Mouse (Mus musculus): ENCODE data around the gene Olfr890. TPM values are rescaled to one million over a fixed set of nuclear protein-coding genes. Genes with fewer than 3 reads are reported as not detected.

Olfr890 gene
- not detected for polyA plus RNA-seq (2014; fragmentation: Illumina TruSeq; extraction: RNeasy Lipid Tissue Mini Kit (QIAGEN cat#74804); ENCODE audit: low replicate concordance)

GRCm38 (mm10) chr9:38142217-38142616 lies at the start of gene Olfr890:
Gene Olfr890 (plus strand): TSS chr9:38142517.

DNA sequence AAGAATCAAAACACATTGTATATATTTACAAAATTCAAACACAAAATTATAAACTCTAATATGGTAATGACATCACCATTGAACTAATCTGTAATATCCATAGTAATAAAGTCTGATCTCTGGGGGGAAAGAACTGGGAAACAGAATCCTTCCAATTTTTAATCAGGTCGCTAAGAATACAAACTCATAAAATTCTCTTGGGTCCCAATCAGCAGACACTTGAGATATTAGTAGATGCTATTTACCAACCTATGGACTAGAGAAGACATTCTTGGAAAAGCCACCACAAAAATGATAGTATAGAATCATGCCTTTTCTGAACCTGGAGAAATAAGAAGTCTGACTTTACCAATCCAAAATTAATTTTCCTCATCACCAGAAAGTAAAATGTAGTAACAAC lies 34.5 kb upstream of the Olfr890 start, which contains the start of gene Olfr888:
Gene Olfr888 (plus strand): TSS at position 301 of the 400 bp plus-strand sequence.

DNA sequence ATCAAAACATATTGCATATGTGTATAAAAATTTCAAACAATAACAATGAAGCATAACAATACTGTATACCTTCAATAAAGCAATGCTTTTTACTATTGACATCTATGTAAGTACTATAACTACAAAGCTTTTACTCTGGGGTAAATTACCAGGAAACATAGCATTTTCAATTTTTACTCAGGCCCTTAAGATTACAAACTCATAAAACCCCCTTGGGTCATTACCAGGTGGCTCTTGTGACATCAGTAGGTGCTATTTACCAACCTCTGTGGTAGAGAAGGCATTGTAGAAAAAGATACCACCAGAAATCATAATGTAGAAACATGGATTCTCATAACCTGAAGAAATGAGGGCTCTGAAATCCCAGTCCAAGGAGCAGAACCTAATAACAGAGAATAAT lies 27.4 kb upstream of the Olfr890 start, which contains the start of gene Olfr889:
Gene Olfr889 (plus strand): TSS at position 301 of the 400 bp plus-strand sequence.

DNA sequence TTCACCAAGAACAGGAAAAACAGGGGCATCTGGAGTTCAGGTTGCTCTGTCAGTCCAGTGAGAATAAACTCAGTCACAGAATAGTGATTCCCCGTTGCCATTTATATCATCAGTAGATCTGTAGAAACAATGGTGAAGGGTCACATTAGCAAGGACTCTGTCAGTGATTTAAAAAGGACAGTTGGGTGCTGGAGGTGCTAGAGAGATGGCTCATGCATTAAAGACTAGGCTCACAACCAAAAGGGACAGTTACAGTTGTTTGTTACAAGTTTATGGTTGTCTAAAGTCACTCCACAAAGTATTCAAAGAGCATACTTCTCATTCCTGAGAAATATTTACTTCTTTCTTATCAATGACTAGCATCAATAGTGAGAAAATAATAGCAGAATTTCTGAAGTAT lies 38.4 kb downstream of the Olfr890 start, which contains the start of gene Olfr891:
Gene Olfr891 (minus strand): TSS at position 101 of the 400 bp plus-strand sequence.

Other genes with a start within 250 kb of the Olfr890 start
- not detected for gene Olfr145, start 245.8 kb upstream of the Olfr890 start, polyA plus RNA-seq (2014; fragmentation: Illumina TruSeq; extraction: RNeasy Lipid Tissue Mini Kit (QIAGEN cat#74804); ENCODE audit: low replicate concordance)
- gene Olfr878, start 224.7 kb upstream of the Olfr890 start, polyA plus RNA-seq (2014; fragmentation: Illumina TruSeq; extraction: RNeasy Lipid Tissue Mini Kit (QIAGEN cat#74804); ENCODE audit: low replicate concordance): not detected
- not detected for gene Olfr881, start 150.7 kb upstream of the Olfr890 start, polyA plus RNA-seq (2014; fragmentation: Illumina TruSeq; extraction: RNeasy Lipid Tissue Mini Kit (QIAGEN cat#74804); ENCODE audit: low replicate concordance)
- not detected for gene Olfr883, start 116.7 kb upstream of the Olfr890 start, polyA plus RNA-seq (2014; fragmentation: Illumina TruSeq; extraction: RNeasy Lipid Tissue Mini Kit (QIAGEN cat#74804); ENCODE audit: low replicate concordance)
- gene Olfr884, start 96.0 kb upstream of the Olfr890 start, polyA plus RNA-seq (2014; fragmentation: Illumina TruSeq; extraction: RNeasy Lipid Tissue Mini Kit (QIAGEN cat#74804); ENCODE audit: low replicate concordance): not detected
- gene Olfr885, start 81.2 kb upstream of the Olfr890 start, polyA plus RNA-seq (2014; fragmentation: Illumina TruSeq; extraction: RNeasy Lipid Tissue Mini Kit (QIAGEN cat#74804); ENCODE audit: low replicate concordance): not detected
- not detected for gene Olfr887, start 58.4 kb upstream of the Olfr890 start, polyA plus RNA-seq (2014; fragmentation: Illumina TruSeq; extraction: RNeasy Lipid Tissue Mini Kit (QIAGEN cat#74804); ENCODE audit: low replicate concordance)
- not detected for gene Olfr888, start 34.4 kb upstream of the Olfr890 start, polyA plus RNA-seq (2014; fragmentation: Illumina TruSeq; extraction: RNeasy Lipid Tissue Mini Kit (QIAGEN cat#74804); ENCODE audit: low replicate concordance)
- gene Olfr889, start 27.3 kb upstream of the Olfr890 start, polyA plus RNA-seq (2014; fragmentation: Illumina TruSeq; extraction: RNeasy Lipid Tissue Mini Kit (QIAGEN cat#74804); ENCODE audit: low replicate concordance): not detected
- gene Olfr891, start 38.3 kb downstream of the Olfr890 start, polyA plus RNA-seq (2014; fragmentation: Illumina TruSeq; extraction: RNeasy Lipid Tissue Mini Kit (QIAGEN cat#74804); ENCODE audit: low replicate concordance): not detected
- not detected for gene Olfr893, start 65.8 kb downstream of the Olfr890 start, polyA plus RNA-seq (2014; fragmentation: Illumina TruSeq; extraction: RNeasy Lipid Tissue Mini Kit (QIAGEN cat#74804); ENCODE audit: low replicate concordance)
- not detected for gene Olfr894, start 75.5 kb downstream of the Olfr890 start, polyA plus RNA-seq (2014; fragmentation: Illumina TruSeq; extraction: RNeasy Lipid Tissue Mini Kit (QIAGEN cat#74804); ENCODE audit: low replicate concordance)
- not detected for gene Olfr143, start 110.3 kb downstream of the Olfr890 start, polyA plus RNA-seq (2014; fragmentation: Illumina TruSeq; extraction: RNeasy Lipid Tissue Mini Kit (QIAGEN cat#74804); ENCODE audit: low replicate concordance)
- not detected for gene Olfr895, start 125.3 kb downstream of the Olfr890 start, polyA plus RNA-seq (2014; fragmentation: Illumina TruSeq; extraction: RNeasy Lipid Tissue Mini Kit (QIAGEN cat#74804); ENCODE audit: low replicate concordance)
- not detected for gene Olfr896-ps1, start 148.6 kb downstream of the Olfr890 start, polyA plus RNA-seq (2014; fragmentation: Illumina TruSeq; extraction: RNeasy Lipid Tissue Mini Kit (QIAGEN cat#74804); ENCODE audit: low replicate concordance)
- not detected for gene Olfr25, start 186.5 kb downstream of the Olfr890 start, polyA plus RNA-seq (2014; fragmentation: Illumina TruSeq; extraction: RNeasy Lipid Tissue Mini Kit (QIAGEN cat#74804); ENCODE audit: low replicate concordance)
- gene Olfr898, start 205.9 kb downstream of the Olfr890 start, polyA plus RNA-seq (2014; fragmentation: Illumina TruSeq; extraction: RNeasy Lipid Tissue Mini Kit (QIAGEN cat#74804); ENCODE audit: low replicate concordance): not detected
- gene Olfr250, start 224.4 kb downstream of the Olfr890 start, polyA plus RNA-seq (2014; fragmentation: Illumina TruSeq; extraction: RNeasy Lipid Tissue Mini Kit (QIAGEN cat#74804); ENCODE audit: low replicate concordance): not detected
- gene Olfr251, start 234.6 kb downstream of the Olfr890 start, polyA plus RNA-seq (2014; fragmentation: Illumina TruSeq; extraction: RNeasy Lipid Tissue Mini Kit (QIAGEN cat#74804); ENCODE audit: low replicate concordance): not detected